Comparison of ENCODE assay signal across 7 mouse cellular contexts in the genomic region with DNA sequence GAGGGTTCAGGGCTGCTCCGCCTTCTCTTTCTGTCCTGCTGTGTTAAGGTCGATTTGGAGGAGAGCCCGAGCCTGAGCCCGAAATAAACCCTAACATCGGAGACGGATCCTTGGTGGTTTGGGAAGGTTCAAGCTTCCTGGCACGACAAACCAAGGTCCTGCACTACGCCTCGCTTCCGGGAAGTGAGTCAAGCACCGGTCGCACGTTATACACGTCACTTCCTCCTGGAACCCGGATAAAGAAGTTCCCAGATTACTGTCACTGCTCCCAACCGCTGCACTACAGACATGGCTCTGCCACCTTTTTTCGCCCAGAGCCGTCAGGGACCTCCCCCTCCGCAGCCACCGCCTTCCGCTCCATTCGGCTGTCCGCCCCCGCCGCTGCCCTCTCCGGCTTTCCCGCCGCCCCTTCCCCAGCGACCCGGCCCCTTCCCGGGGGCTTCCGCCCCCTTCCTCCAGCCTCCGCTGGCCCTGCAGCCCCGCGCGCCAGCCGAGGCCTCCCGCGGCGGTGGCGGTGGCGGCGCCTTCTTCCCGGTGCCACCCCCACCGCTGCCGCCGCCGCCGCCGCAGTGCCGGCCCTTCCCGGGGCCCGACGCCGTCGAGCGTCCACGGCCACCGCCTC. TPM values are rescaled to one million over a fixed set of nuclear protein-coding genes. Genes with fewer than 3 reads are reported as not detected.
DNase-seq lines count a peak whose midpoint lies in the region; ATAC-seq lines count a peak whose summit lies in the region.

A gene (plus strand): TSS at position 251 of the 622 bp plus-strand sequence.

- peak within 1 kb of the TSS; percentile 100 for H3K4me3 ChIP-seq in embryonic facial prominence, embryonic 12.5 days
- peak within 1 kb of the TSS; percentile 74 for H3K4me3 ChIP-seq in limb, embryonic 11.5 days (ENCODE audit: low read depth, low read length)
- peak within 1 kb of the TSS; percentile 96 for H3K4me3 ChIP-seq in midbrain, embryonic 14.5 days (replicated peaks; ENCODE audit: low read depth, low read length)

- H3K9ac ChIP-seq in embryonic facial prominence, embryonic 12.5 days: peak within 1 kb of the TSS; percentile 99
- H3K9ac ChIP-seq in limb, embryonic 11.5 days (ENCODE audit: low read length): peak within 1 kb of the TSS; percentile 93
- H3K9ac ChIP-seq in midbrain, embryonic 14.5 days (replicated peaks; ENCODE audit: low read length): peak within 1 kb of the TSS; percentile 93

- peaks cover 4% of the 10 kb centered on the region; the same call in 1 of the 2 replicates for H3K9me3 ChIP-seq in embryonic facial prominence, embryonic 12.5 days
- no peaks in the 10 kb centered on the region for H3K9me3 ChIP-seq in limb, embryonic 11.5 days (ENCODE audit: control insufficient read depth, low read length)
- no peaks in the 10 kb centered on the region for H3K9me3 ChIP-seq in midbrain, embryonic 14.5 days (ENCODE audit: control insufficient read depth, low read length)

- DNase-seq in adrenal gland, postnatal 25 days: peak; percentile 90
- peak; percentile 99 for DNase-seq in heart, adult 11 months
- peak; percentile 96 for DNase-seq in kidney, adult 18-20 months
- peak; percentile 99 for DNase-seq in limb, embryonic 11.5 days (ENCODE audit: low spot score)
- peak; percentile 99 for DNase-seq in midbrain, embryonic 14.5 days
- peak; percentile 85 to 90 for DNase-seq in spleen, adult 18-20 months

- WGBS in embryonic facial prominence, embryonic 12.5 days: under 1% methylated on average over 57 of the region's 59 CpGs
- 1% methylated on average over 58 of the region's 59 CpGs for WGBS in limb, embryonic 11.5 days
- under 1% methylated on average over 59 of the region's 59 CpGs for WGBS in midbrain, embryonic 14.5 days

- H3K27me3 ChIP-seq in embryonic facial prominence, embryonic 12.5 days: no peaks in the 10 kb centered on the region
- H3K27me3 ChIP-seq in limb, embryonic 11.5 days (ENCODE audit: control insufficient read depth, insufficient read depth, low read length): no peaks in the 10 kb centered on the region
- H3K27me3 ChIP-seq in midbrain, embryonic 14.5 days (ENCODE audit: control insufficient read depth, insufficient read depth, low read length): no peaks in the 10 kb centered on the region

- peak within 1 kb of the TSS; percentile 89 for H3K4me2 ChIP-seq in embryonic facial prominence, embryonic 12.5 days (replicated peaks)
- peak within 1 kb of the TSS; percentile 59 for H3K4me2 ChIP-seq in limb, embryonic 11.5 days (ENCODE audit: low read depth, severe bottlenecking)
- peak within 1 kb of the TSS; percentile 95 for H3K4me2 ChIP-seq in midbrain, embryonic 14.5 days (ENCODE audit: low read length)

- peaks cover 12% of the 10 kb centered on the region for H3K4me1 ChIP-seq in embryonic facial prominence, embryonic 12.5 days
- H3K4me1 ChIP-seq in limb, embryonic 11.5 days (ENCODE audit: control insufficient read depth, insufficient read depth, low read length): peaks cover 7% of the 10 kb centered on the region; the same call in 1 of the 2 replicates
- H3K4me1 ChIP-seq in midbrain, embryonic 14.5 days (ENCODE audit: control insufficient read depth, insufficient read depth, low read length): peaks cover 11% of the 10 kb centered on the region

- peak; percentile 87 for ATAC-seq in embryonic facial prominence, embryonic 12.5 days (ENCODE audit: insufficient number of reproducible peaks, insufficient read depth, low FRiP score, low TSS enrichment)
- ATAC-seq in limb, embryonic 11.5 days (ENCODE audit: insufficient number of reproducible peaks, low FRiP score, low TSS enrichment, low read depth): peak; percentile 90
- peak; percentile 90 for ATAC-seq in midbrain, embryonic 14.5 days (ENCODE audit: low FRiP score, low TSS enrichment)

- H3K36me3 ChIP-seq in embryonic facial prominence, embryonic 12.5 days: no peaks in the 10 kb centered on the region
- no peaks in the 10 kb centered on the region for H3K36me3 ChIP-seq in limb, embryonic 11.5 days (ENCODE audit: control insufficient read depth, insufficient read depth, low read length)
- H3K36me3 ChIP-seq in midbrain, embryonic 14.5 days (ENCODE audit: control insufficient read depth, insufficient read depth, low read length): no peaks in the 10 kb centered on the region

- H3K27ac ChIP-seq in embryonic facial prominence, embryonic 12.5 days: peak within 1 kb of the TSS; percentile 93
- H3K27ac ChIP-seq in limb, embryonic 11.5 days (replicated peaks; ENCODE audit: low read depth, low read length): peak within 1 kb of the TSS; percentile 81
- peak within 1 kb of the TSS; percentile 93 for H3K27ac ChIP-seq in midbrain, embryonic 14.5 days (replicated peaks; ENCODE audit: low read depth, low read length)

RNA-seq across cellular contexts. Expression of the gene that starts here (rescaled TPM):
- total RNA-seq in adrenal gland, postnatal 25 days (2021): 16.1 and 19.0 TPM in 2 replicates
- polyA plus RNA-seq in embryonic facial prominence, embryonic 12.5 days (2016; fragmentation: Nextera tagmentation; extraction: Ambion mirVana): 17.1 and 17.8 TPM in 2 replicates
- 16.8 and 17.7 TPM in 2 replicates for polyA plus RNA-seq in limb, embryonic 11.5 days (2014; fragmentation: Nextera tagmentation; extraction: Ambion mirVana)
- polyA plus RNA-seq in midbrain, embryonic 14.5 days (2014; fragmentation: Nextera tagmentation; extraction: Ambion mirVana): 10.1 and 13.1 TPM in 2 replicates

Comparison
In these comparisons a context has a peak if more than half of its experiments do, and no peak if none do; other contexts are left out.
1. Peak in every context shown above with its lines: DNase-seq, ATAC-seq, H3K4me3 ChIP-seq and H3K27ac ChIP-seq.